Mouse (Mus musculus): ENCODE measurements at regions not wholly inside any gene's neighbourhood (a gene's known extent, or its start where the extent isn't known, plus 50 kb on each side); places are given as distances from the start of the nearest gene placed in this dataset.

GRCm38 (mm10) chr15:62492350-62492749 is 1352.6 kb downstream of the Gsdmc2 start:
- no peak for TF ChIP-seq CTCF (IDR thresholded peaks at IDR 0.05)
- no peak for TF ChIP-seq POLR2A (IDR thresholded peaks at IDR 0.05; ENCODE audit: insufficient read depth, low read depth, low read length)
- TF ChIP-seq EP300 (IDR thresholded peaks at IDR 0.05; ENCODE audit: insufficient read depth, low read depth, low read length): no peak

All from heart, adult 2 months (tissue).